Mouse (Mus musculus): ENCODE data around the gene Vps45.

GRCm38 (mm10) chr3:95965518-95966451, 92.5 kb downstream of the Vps45 start:
- TF ChIP-seq CTCF (IDR thresholded peaks at IDR 0.05; ENCODE audit: low read depth, low read length) (no peak), EP300 (IDR thresholded peaks at IDR 0.05; ENCODE audit: insufficient read depth, low read depth, low read length) (no peak), POLR2A (IDR thresholded peaks at IDR 0.05; ENCODE audit: insufficient read depth, low read length) (no peak)

Data from ES-Bruce4 (cell line).